Mouse (Mus musculus) CH12F3 (cell line): ENCODE results near the gene Pnldc1.
"Not testable (repeated sequence)": the region's sequence is repeated elsewhere in the genome, so short reads cannot be mapped to it uniquely, and the experiment has no call there.

Source experiments
- in situ Hi-C: fragments of 300-500 bp; cut with MboI; formaldehyde crosslinking; loops from 2 replicates; pipeline ENCODE4 v1.14.3; 2020; ENCODE audit warnings: low sequenced_read_pairs

The Pnldc1 gene

DNA sequence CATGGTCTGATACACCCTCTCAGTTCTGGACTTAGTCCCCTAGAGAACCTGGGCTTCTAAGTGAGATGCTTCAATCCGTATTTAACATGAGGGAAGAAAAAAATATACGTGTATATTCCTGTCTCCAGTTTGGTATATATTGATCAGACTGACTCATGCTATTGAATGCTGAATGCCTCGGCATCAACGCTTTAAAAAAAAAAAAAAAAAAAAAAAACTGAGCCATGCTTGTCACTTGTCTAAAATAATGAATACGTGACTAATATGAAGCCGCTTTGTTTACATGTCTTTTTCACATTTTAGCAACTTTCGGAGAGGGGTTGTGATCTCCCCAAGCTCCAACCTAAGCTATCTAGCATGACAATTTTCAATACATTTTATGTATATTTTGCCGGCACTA lies 361 bp upstream of the Pnldc1 start:
- in situ Hi-C loops = no loop called here

DNA sequence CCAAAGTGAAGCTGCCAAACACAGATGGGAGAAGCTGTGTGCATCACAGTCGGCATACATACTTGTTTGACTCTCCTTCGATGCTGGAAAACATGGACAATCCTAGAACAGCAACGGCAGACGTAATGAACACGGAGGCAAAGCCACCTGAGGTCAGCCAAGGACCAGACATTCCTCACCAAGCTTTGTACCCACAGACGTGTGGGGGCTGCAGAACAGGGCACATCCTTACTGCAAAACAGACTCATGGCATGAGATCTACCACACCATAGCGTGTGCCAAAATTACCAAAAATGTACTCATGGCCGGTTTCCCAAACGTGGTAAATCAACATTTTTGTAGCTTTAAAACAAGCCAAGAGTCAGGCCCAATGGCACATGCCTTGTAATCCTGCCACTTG lies 3.6 kb downstream of the Pnldc1 start:
- in situ Hi-C loops = no loop called here

DNA sequence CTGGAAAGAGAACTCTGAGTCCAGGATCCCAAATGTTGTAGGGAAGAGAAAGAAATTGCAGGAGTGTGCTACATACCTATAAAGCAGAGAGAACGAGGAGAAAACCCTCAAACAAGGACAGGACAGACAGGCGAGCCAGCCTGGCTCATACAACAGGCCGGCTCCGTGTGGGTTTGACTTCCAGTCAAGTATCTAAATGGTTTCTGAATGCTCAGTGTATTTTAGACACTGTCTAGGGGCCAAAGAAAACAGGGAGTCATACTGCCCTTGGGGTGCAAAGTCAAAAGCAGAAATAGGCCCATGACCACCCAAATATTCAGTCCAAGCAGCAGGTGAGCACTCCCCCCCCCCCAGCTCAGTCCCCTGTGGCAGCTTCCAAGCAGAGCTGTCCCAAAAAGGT lies 4.2 kb downstream of the Pnldc1 start:
- in situ Hi-C loops = no loop called here

DNA sequence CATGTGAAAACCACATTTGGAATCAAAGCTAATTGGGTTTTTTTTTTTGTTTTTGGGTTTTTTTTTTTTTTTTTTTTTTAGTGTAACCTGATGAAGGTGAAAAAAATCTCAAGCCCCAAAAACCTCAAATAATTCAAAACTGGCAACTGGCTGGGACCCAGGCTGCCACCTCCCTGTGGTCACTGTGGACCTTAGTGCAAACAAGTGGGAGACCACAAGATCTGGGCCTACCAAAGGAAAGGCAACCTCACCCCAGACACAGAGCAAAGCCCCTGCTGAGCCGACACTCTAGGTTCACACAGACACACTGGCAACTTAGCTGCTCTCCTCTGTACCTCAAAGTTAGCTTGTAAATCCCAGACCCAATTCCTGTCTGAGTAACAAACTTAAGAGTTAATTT lies 5.7 kb downstream of the Pnldc1 start:
- in situ Hi-C loops = no loop called here

DNA sequence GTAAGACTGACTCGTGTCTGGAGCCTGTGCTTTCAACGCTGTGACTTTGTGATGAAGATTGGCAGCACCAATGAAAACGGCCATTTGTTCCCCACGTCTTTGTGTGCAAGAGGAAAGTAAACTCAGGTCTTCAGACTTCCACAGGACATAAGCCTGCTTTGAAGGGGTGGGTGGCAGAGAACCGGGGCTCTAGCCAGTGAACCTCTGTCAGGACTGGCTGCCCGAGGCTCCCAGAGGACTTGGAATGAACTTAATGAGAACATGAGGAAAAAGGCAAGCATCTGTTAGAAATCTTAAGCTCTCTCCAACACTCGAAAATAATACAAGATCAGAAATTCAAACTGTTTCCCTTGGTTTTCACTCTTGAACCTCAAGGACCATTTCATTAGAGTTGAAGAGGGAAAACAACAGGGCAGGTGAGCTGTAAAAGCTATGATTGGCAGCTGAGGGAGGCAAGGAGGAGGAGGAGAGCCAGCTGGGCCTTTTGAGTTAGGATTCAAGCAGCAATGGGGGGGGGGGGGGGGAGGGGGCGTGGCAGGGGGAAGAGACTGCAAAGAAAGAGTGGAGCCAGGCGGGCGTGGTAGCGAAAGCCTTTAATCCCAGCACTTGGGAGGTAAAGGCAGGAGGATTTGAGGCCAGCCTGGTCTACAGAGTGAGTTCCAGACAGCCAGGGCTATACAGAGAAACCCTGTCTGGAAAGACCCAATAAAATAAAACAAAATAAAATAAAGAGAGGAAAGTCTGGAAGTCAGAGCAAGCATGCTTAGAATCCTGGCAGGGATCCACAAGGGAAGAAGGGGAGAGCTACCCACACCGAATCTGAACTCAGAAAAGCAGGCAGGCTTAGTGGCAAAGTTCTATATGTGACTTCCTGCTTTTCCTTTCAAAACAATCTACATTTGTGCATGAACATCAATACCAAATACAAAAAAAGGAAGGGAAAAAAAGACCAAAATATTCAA lies 6.4 kb downstream of the Pnldc1 start:
- in situ Hi-C loops = no loop called here

DNA sequence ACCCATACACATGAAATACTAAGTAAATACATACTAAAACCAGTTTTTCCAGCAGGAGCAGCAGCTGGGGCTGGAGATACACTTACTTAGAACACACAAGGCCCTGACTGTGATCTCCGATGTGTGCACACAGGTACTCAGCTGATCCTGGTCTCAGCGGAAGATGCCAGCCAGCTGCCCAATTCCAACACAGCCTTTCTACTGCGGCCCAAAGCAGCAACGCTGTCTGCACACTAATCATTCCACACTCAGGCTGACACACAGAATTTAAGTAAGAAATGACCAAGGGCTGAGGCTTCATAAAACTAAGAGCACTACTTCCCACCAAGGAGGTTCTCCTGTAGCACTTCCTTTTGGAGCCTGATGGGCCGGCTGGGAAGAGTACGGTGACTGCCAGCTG lies 7.7 kb downstream of the Pnldc1 start:
- in situ Hi-C loops = no loop called here

DNA sequence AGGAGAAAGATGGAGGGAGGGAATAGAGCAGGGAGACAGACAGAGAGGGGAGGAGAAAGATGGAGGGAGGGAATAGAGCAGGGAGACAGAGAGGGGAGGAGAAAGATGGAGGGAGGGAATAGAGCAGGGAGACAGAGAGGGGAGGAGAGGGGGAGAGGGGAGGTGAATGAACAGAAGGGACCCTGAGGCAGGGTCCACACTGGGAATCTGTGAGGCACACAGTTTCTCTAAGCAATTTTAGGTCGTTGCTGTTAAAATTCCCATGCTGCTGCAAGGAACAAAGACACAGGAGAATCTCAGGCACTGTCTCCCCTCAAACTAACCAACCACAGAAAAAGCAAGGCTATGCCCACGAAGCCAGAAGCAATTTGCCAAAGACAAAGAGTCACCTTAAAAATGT lies 11.4 kb downstream of the Pnldc1 start:
- in situ Hi-C loops = not testable (repeated sequence)

DNA sequence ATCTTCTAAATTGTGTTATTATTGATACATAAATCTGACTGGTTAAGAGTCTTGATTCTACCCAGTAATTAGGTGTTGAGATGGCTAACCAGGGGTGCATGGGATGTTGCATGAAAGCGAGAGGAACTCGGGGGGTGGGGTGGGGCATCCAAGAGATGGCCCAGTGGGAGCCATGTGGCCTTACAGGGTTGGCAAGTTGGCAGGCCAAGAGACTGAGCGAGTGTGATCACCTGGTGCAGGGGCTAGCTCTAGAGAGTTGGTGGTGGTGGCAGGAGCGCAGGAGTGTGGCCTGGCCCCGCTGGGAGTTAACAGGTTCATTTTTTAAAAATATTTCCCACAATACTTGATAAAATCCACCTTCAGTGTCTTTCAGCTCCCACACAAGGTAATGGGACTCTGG lies 12.4 kb downstream of the Pnldc1 start:
- in situ Hi-C loops = no loop called here

DNA sequence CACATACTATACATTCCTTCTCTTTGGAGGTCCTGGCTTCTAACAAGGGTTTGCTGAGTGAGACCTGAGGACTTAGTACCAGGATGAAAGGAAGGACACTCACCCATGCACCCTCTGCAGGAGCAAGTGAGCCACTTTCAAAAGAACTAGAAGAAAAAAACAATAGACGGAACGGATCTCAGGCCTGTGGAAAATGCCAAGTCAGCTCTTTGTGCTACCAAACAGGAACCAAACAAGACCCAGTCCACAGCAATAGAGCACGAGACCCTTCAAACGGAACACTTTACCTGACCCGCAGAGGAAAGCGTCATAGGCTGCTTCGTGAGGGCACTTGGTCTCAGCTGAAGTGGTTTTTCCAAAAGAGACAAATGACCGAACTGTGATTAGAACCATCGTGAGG lies 18.0 kb downstream of the Pnldc1 start:
- in situ Hi-C loops = no loop called here

DNA sequence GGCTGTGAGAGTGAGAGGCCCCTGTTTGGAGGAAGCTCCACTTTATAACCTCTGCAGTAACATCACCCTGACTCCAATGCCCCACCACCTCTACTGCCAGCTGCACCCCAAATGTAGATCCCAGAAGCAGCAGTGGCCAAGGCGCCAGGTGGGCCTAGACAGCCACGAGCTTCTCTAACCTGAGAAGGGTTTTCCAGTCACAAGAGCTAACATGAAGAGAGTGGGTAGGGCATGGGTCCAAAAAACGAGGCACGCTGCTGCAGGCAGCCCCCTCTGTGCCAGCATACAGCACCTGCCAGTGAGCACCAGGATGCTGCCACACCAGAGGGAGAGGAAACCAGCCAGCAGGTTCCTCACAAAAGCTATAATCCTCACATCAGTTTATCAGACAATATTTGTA lies 19.0 kb downstream of the Pnldc1 start:
- in situ Hi-C loops = no loop called here

DNA sequence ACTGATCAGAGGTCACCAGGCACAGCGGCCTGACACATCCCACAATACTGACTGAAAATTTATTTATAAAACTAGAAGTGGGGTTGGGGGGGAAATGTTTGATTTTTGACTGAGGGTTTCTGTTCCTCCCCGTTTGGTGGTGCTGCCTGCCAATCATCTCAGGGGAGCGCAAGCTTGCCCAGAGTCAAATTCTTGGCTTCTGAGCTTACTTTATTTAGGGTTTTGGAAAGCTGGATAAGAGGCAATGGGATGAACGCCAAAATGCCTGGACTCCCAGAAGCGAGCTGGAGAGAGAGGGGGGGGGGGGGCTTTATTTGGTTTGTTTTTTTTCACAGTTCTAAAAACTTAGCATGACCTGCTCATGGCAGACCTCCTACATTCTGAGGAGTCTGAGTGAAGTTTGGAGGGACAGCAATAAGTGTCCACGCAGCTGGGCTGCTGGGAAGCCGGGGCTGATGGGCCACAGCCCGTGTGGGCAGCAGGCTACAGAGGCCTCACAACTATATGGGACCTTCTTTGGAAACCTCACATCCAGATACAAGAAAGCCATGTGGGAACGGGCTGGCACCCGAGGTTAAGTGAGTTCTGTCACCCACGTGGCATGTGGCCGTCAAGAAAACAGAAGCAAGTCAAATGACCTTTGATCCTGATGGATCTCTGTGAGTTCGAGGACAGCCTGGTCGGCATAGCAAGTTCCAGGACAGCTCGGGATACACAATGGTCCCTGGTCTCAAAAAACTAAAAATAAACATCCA lies 22.8 kb downstream of the Pnldc1 start:
- in situ Hi-C loops = no loop called here

DNA sequence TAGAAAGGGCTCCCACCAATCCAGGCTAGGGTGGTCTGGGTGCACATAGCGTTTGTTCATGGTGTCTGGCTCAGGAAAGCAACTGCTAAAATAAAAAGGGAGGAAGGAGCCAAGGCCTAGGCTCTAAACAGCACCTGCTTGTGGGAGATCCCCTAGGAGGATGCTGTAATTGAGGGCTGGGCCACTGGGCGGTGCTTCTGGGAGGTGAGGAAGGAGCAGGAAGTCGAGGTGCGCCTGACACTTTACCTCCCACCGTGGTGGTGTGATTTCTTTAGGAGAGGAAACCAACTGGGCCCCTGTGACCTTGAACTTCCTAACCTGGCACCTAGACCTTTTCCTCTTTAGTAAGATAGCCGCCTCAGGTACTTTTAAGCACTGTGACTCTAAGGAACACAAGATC lies 23.4 kb downstream of the Pnldc1 start:
- in situ Hi-C loops = no loop called here

DNA sequence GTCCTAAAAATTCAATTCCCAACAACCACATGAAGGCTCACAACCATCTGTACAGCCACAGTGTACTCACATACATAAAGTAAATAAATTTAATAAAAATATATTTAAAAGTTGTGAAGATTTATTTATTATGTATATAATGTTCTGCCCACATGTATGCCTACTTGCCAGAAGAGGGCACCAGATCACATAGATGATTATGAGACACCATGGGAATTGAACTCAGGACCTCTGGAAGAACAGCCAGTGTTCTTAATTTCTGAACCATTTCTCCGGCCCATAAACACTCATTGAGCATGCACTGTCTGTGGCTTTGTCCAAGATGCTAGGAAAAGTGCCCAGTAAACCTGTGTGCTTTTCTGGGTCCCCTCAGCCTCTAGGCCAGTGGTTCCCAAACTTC lies 28.8 kb downstream of the Pnldc1 start:
- in situ Hi-C loops = no loop called here

DNA sequence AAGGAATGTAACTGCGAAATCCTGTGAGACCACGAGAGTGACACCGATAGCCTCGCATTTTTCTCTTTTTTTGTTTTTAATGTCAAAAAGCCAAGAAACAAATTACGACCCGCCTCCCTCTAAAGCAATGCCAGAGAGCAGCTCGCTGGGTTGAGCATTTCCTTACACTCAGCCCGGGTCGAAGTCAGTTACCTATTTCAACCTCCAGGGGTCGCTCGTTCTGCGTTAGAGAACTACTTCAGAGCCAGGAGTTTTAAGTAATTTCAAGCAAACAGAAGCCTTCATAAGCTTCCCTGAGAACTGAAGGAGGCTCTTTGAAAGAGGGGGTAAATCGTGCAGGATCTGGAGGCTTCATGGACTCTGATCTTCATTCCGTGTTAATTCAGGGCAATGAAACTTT lies 29.9 kb downstream of the Pnldc1 start:
- in situ Hi-C loops = no loop called here

DNA sequence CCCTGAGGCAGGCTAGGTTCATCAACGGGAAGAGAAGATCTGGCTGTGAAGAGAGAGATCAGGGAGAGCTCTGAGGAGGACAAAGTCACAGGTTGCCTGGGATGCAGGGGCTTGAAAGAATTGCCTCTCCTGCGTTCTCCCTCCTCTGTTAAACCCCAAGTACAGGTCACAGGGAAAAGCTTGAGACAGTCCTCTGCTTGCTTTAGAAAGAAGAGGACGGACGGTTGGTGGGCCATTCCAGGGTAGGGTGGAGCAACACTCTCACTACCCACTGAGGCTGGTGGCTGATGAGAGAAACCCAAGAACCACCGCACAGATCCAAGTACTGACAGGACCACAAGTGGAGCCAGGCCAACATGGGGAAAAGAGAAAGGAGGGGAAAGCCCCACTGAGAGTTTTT lies 34.3 kb downstream of the Pnldc1 start, which contains the start of gene Mrgprh:
Gene Mrgprh (plus strand): TSS at position 301 of the 400 bp plus-strand sequence.
- in situ Hi-C loops = no loop called here

DNA sequence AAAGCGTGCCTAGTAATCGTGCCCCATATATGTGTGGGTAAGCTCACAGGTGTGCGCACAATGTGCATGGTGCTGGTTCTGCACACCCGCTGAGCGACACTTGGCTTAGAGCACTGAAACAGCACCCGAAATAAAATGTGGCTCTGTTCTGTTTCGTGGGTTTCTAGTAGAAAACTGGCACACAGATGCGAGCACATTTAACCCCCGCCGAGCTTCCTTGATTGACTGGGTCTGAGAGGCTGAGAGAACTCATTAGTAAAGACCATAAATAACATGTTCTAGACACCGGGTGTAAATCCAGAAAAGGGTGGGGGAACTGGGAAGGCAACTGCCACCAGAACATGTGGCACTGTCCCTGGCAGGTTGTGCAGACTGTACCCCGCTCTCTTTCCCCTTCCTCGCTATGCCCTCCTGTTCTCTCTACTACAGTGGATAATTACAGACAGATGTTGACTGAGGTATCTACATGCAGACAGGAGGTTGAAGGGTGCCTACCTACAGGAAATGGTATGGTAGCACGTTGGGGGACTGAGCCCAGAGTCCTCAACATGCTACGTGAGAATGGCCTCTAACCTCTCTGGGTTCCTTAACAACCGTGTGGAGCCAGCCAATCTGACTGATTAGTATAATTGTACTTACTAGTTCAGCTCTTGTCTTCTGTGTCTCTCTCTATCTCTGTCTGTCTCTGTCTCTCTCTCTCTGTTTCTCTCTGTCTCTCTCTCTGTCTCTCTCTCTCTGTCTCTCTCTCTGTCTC lies 37.6 kb downstream of the Pnldc1 start:
- in situ Hi-C loops = no loop called here

DNA sequence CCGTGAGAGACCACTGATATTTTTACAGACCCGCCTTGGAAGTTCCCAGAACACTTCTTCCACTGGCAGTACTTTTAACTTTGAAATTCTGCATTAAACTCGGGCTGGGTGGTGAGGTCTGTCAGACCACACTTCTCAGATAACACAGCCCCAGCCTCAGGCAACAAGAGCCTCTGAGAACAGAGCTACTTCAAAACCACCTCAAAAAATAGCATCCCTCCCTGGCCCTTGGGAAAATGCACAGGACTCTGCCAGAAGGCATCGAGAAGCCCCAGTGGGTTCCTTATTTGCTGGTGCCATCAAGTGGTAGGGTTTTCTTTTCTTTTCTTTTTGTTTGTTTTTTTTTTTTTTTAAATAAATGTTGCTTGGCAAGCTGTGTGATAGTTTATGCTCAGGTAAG lies 41.4 kb downstream of the Pnldc1 start:
- in situ Hi-C loops = no loop called here

DNA sequence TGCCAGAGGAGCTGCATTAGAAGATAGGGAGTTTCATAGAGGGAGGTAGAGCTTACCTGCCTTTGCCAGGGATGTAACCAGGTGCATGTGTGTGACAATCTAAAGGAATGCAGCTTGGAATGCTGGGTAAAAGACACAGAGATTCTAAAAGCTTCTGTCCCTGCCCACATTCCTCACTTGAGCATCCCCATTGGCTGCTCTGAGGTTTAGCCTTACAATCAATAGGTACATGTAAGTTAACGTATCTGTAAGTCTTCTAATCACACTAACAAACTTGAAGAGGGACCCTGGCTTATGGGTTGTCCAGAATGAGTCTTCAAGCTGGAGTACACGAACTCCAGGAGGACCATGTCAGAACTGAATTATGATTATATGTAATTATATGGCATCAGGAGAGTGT lies 42.0 kb downstream of the Pnldc1 start, which contains the start of gene Mas1:
Gene Mas1 (minus strand): TSS at position 101 of the 400 bp plus-strand sequence.
- in situ Hi-C loops = no loop called here

DNA sequence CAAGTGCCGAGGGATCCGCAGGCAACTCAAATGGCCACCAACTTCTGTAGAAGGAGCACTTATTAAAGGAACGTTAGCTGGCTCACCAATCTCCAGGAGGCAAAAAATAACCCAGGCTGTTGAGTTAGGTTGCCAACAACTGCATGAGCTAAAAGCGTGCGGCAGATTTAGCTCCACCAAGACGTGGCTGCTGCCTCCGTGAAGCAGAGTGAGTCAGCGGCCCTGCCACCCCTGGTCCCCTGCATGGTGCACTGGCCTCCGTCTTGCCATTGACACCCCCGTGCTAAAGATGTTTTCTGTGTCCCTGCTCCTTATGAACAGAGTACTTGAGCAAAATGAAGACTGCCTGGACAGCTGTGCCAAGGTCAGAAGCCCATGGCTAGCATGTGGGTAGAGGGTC lies 43.2 kb downstream of the Pnldc1 start:
- in situ Hi-C loops = no loop called here

DNA sequence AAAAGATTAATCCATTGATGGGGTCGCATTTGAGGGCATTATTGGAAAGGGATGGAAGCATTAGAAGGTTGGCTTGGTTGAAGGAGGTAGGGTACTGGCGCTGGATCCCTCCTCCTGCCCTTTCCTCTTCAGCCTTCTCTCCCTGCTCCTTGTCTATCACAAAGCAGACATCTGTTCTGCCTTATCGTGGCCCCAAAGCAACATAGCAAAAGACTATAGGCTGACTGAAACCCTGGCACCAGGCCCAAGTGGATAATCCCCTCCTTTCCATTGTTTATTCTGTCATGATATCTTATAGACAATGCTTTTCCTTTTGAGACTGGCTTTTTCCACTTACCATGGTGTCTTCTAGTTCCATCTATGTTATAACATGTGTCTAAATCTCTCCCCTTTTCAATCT lies 44.6 kb downstream of the Pnldc1 start:
- in situ Hi-C loops = no loop called here

DNA sequence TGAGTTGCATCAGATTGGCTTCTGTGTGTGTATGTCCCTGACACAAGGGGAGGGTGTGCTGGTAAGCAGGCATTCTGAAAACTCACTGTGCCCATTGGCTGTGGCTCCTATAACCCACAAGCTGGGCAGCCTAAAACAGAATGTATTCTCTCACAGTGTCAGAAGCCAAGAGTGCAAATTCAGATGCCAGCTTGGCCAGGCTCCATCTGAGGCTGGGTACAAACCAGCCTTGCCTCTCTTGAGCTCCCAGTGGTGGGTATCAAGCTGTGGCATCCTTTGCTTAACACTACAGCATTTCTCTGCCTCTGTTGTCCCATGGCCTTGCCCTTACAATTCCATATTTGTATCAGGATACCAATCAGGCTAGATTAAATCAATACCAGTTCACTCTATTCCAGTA lies 45.9 kb downstream of the Pnldc1 start:
- in situ Hi-C loops = no loop called here
